Mouse (Mus musculus) intestine, embryonic 14.5 days (tissue): ENCODE measurements around the gene Il34. TPM values are rescaled to one million over a fixed set of nuclear protein-coding genes. Genes with fewer than 3 reads are reported as not detected.
"Not testable (repeated sequence)": the region's sequence is repeated elsewhere in the genome, so short reads cannot be mapped to it uniquely, and the experiment has no call there.

Experiments used
- ATAC-seq: fragments of 200-750 bp; cut with Nextera tagmentation; replicated peaks from 2 replicates; pipeline ENCODE4 v1.8.0; 2017; ENCODE audit warnings: low read depth, moderate number of reproducible peaks, moderate TSS enrichment, moderate library complexity; ENCODE audit not compliant: low FRiP score, low TSS enrichment
- DNase-seq: peaks from one replicate; pipeline ENCODE4 v3.0.0-alpha.2; 2018; ENCODE audit warnings: low spot score
- H3K27ac ChIP-seq: fragments of 300-500 bp; sonication (generic); 2 replicates; pipeline ENCODE4 v1.5.1; 2014; ENCODE audit warnings: low read depth, mild to moderate bottlenecking, control low read depth
- H3K27me3 ChIP-seq: fragments of 300-500 bp; sonication (generic); replicated peaks from 2 replicates; pipeline ENCODE4 v1.6.1; 2014; ENCODE audit warnings: low read length, control low read depth; ENCODE audit not compliant: control insufficient read depth, insufficient read depth
- H3K36me3 ChIP-seq: fragments of 300-500 bp; sonication (generic); 2 replicates; pipeline ENCODE4 v1.6.1; 2014; ENCODE audit warnings: low read length, control low read depth; ENCODE audit not compliant: control insufficient read depth, insufficient read depth
- H3K4me1 ChIP-seq: fragments of 300-500 bp; sonication (generic); replicated peaks from 2 replicates; pipeline ENCODE4 v1.6.1; 2014; ENCODE audit warnings: low read length, control low read depth, mixed read lengths; ENCODE audit not compliant: control insufficient read depth, insufficient read depth
- H3K4me2 ChIP-seq: fragments of 300-500 bp; sonication (generic); 2 replicates; pipeline ENCODE4 v1.6.1; 2014; ENCODE audit warnings: low read length
- H3K4me3 ChIP-seq: fragments of 300-500 bp; sonication (generic); 2 replicates; pipeline ENCODE4 v1.5.1; 2014; ENCODE audit warnings: low read depth, low read length, control low read depth, mixed read lengths
- H3K9ac ChIP-seq: fragments of 300-500 bp; sonication (generic); 2 replicates; pipeline ENCODE4 v1.6.1; 2014; ENCODE audit warnings: mild to moderate bottlenecking, low read length
- H3K9me3 ChIP-seq: fragments of 300-500 bp; sonication (generic); 2 replicates; pipeline ENCODE4 v1.6.1; 2016; ENCODE audit warnings: low read length, control low read depth; ENCODE audit not compliant: control insufficient read depth
- WGBS: fragments of 180-500 bp; shearing (Covaris S2); extraction: QIAGEN DNeasy Blood & Tissue Kit; methylation state at CpG from one replicate; pipeline ENCODE4 v1.1.7; 2014; 5-methylcytosine and 5-hydroxymethylcytosine counted together
- polyA plus RNA-seq: library from polyadenylated mRNA; unstranded; fragments of >200 nt; fragmentation: Nextera tagmentation; extraction: Ambion mirVana; gene quantifications from 2 replicates; pipeline ENCODE4 v1.2.1, GENCODE M21; 2014

The Il34 gene
- polyA plus RNA-seq, 1 experiment from 2014 or later = 1.5 TPM

DNA sequence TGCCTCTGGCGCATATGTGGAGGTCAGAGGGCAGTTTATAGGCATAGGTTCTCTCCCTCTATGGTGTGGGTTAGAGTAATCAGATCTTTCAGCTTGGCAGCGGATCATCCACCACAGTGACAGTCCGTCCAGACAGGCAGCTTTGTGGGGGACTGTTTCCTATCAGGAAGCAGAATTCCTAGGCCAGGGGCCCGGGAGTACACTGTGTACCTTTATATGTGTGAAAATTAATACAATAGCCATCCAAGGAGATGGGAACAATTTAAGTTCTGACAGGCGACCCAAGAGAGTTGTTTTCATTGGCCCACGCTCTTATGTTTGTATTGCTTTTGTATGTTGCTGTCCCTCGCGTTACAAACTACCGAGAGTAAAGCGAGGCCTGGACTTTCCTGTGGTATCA is 14.6 kb downstream of the Il34 start:
- Histone ChIP-seq H3K36me3 (no peaks in the 10 kb centered on the region), H3K4me3 (no peak overlapping the region), H3K4me1 (peaks cover 9% of the 10 kb centered on the region), H3K27ac (no peak overlapping the region), H3K9ac (no peak overlapping the region), H3K27me3 (no peaks in the 10 kb centered on the region), H3K9me3 (peaks cover 9% of the 10 kb centered on the region), H3K4me2 (no peak overlapping the region)
- ATAC-seq = no peak
- no peak for DNase-seq
- 75% methylated on average over 10 of the region's 10 CpGs for WGBS

DNA sequence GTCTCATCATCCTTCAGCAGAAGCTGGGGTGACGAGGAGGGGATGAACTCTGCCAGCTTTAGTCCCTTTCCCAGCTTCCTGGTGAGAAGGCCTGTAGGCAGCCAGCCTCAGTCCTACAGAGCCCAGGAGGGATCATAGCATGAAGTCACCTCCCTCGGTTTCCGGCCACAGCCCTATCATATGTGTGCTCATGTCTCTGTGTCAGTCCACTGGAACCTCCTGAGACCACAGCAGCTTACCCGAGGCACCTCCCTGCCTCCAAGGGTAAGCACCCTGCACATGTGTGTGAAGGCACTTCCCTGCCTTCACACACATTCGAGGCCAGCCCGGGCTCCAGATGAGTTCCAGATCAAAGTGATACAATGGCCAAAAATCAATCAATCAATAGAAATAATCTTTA is 15.5 kb downstream of the Il34 start:
- Histone ChIP-seq H3K4me3 (no peak overlapping the region), H3K9me3 (peaks cover 2% of the 10 kb centered on the region), H3K27me3 (no peaks in the 10 kb centered on the region), H3K4me1 (peaks cover 9% of the 10 kb centered on the region), H3K27ac (no peak overlapping the region), H3K4me2 (no peak overlapping the region), H3K9ac (no peak overlapping the region), H3K36me3 (no peaks in the 10 kb centered on the region)
- ATAC-seq (no peak), DNase-seq (no peak)
- 38% methylated on average over 6 of the region's 6 CpGs for WGBS

DNA sequence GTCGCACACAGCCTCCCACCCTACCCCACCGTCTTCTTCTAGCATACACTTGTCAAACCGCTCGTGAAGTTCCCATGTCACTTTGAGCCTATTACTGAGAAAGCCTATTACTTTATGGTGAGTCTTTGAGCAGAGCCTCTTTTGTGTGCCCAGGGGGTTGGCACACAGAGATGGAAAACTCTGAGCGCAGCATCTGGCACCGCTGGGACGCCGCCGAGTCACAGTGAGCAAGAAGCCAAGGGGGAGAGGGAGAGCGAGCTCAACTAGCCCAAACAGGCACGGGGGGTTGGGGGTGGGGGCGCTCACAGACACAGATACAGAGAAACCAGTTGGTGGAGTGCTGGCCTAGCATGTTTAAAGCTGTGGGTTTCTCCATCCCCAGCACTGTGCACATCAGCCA is 16.2 kb downstream of the Il34 start:
- 60% methylated on average over 12 of the region's 12 CpGs for WGBS
- Histone ChIP-seq H3K9me3 (no peaks in the 10 kb centered on the region), H3K4me3 (no peak overlapping the region), H3K36me3 (no peaks in the 10 kb centered on the region), H3K4me1 (peaks cover 9% of the 10 kb centered on the region), H3K9ac (no peak overlapping the region), H3K27ac (no peak overlapping the region), H3K27me3 (no peaks in the 10 kb centered on the region), H3K4me2 (no peak overlapping the region)
- ATAC-seq = no peak
- no peak for DNase-seq

DNA sequence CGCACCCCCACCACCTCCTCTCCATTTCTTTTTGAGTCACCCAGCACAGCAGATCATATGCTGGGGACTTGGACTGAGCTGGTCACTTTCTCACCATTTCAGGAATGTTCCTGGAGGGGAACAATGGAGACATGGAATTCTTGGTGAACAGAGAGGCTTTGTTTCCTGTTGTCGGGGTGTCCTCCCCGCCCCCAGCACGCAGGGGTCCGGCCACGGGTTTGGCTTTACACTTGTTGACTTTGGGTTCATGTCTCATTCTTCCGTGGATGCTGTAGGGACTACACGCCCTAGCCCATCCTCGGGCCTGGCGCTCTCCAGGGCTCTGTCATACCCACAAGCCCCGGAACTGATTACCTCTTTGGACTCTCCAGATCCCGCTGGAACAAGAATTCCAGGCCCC is 16.7 kb downstream of the Il34 start:
- H3K4me3 ChIP-seq = no peak overlapping the region
- no peaks in the 10 kb centered on the region for H3K9me3 ChIP-seq
- H3K27ac ChIP-seq = no peak overlapping the region
- no peaks in the 10 kb centered on the region for H3K27me3 ChIP-seq
- WGBS = 53% methylated on average over 12 of the region's 12 CpGs
- no peak overlapping the region for H3K9ac ChIP-seq
- DNase-seq = no peak
- no peak overlapping the region for H3K4me2 ChIP-seq
- peaks cover 9% of the 10 kb centered on the region for H3K4me1 ChIP-seq
- no peaks in the 10 kb centered on the region for H3K36me3 ChIP-seq
- no peak for ATAC-seq

DNA sequence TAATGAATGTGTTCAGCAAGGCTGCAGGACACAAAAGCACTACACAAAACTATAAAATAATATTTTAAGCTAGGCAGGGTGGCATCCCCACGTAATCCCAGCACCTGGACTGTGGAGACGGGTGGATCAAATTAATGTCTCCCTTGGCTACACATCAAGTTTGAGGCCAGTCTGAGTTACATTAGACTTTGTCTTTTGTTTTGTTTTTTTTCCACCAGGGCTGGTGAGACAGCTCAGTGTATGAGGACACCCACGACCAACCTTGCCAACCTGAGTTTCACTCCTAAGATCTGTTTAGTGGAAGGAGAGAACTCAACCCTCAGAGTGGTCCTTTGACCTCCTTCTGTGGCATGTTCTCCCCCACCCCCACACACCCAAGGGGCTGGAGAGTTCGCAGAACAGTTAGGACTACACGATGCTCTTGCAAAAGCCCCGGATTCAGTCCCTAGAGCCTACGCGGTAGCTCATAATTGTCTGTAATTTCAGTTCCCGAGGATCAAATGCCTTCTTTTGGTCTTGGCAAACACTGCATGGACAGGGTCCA is 18.2 kb downstream of the Il34 start:
- ATAC-seq (no peak), DNase-seq (no peak)
- no peaks in the 10 kb centered on the region for H3K27me3 ChIP-seq
- no peak overlapping the region for H3K4me3 ChIP-seq
- no peak overlapping the region for H3K4me2 ChIP-seq
- no peak overlapping the region for H3K27ac ChIP-seq
- no peaks in the 10 kb centered on the region for H3K36me3 ChIP-seq
- H3K4me1 ChIP-seq = peaks cover 1% of the 10 kb centered on the region
- WGBS = 78% methylated on average over 9 of the region's 9 CpGs
- no peak overlapping the region for H3K9ac ChIP-seq
- H3K9me3 ChIP-seq = no peaks in the 10 kb centered on the region

DNA sequence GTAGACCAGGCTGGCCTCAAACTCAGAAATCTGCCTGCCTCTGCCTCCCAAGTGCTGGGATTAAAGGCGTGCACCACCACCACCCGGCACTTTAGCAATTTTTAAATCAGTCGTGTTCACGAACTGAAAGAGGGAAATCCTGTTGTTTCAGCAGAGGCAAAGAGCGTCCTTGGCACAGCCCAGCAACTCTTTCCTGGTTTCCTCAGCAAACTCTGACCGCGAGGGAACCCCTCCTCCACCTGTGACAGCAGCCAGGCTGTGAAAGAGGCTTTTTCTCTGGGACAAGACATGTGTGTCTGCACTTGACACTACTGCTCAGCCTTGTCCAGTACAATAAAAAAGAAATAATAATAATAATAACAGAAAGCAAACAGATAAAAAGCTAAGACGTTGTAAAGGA is 18.8 kb downstream of the Il34 start:
- Histone ChIP-seq H3K27ac (no peak overlapping the region), H3K4me1 (no peaks in the 10 kb centered on the region), H3K9ac (no peak overlapping the region), H3K36me3 (no peaks in the 10 kb centered on the region), H3K27me3 (no peaks in the 10 kb centered on the region), H3K4me2 (no peak overlapping the region), H3K9me3 (no peaks in the 10 kb centered on the region), H3K4me3 (no peak overlapping the region)
- WGBS = 78% methylated on average over 8 of the region's 8 CpGs
- ATAC-seq (no peak), DNase-seq (no peak)

DNA sequence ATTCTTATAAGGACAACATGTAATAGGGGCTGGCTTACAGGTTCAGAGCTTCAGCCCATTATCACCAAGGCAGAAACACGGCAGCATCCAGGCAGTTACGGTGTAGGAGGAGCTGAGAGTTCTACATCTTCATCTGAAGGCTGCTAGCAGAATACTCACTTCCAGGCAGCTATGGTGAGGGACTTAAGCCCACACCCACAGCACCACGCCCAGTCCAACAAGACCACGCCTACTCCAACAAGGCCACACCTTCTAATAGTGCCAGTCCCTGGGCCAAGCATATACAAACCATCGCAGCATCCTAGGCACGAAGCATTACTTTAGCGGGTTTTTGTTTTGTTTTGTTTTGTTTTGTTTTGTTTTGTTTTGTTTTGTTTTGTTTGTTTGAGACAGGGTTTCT is 19.2 kb downstream of the Il34 start:
- H3K4me2 ChIP-seq, H3K4me3 ChIP-seq, H3K36me3 ChIP-seq, H3K27ac ChIP-seq, ATAC-seq, H3K4me1 ChIP-seq, H3K9me3 ChIP-seq, DNase-seq, H3K9ac ChIP-seq, H3K27me3 ChIP-seq: not testable (repeated sequence)
- 77% methylated on average over 7 of the region's 7 CpGs for WGBS

DNA sequence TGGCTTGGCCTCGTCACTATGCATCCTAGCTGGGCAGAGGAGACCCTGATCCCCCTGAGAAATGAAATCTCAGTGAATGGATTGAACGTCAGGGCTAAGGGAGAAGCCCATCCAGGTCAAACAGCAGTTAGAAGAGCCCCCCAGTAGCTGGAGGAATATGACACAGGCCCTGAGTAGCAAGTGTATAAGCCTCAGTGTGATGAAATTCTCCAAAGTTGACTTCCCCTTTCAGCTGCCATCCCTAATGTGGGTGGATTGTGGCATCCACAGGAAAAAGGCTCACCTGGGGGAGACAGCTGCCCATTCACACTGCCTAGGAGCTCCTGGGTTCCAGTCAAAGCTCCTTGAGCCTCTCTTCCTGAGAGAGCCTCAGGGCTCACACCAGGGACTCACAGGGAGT is 20.4 kb downstream of the Il34 start:
- H3K9ac ChIP-seq = no peak overlapping the region
- no peak for ATAC-seq

DNA sequence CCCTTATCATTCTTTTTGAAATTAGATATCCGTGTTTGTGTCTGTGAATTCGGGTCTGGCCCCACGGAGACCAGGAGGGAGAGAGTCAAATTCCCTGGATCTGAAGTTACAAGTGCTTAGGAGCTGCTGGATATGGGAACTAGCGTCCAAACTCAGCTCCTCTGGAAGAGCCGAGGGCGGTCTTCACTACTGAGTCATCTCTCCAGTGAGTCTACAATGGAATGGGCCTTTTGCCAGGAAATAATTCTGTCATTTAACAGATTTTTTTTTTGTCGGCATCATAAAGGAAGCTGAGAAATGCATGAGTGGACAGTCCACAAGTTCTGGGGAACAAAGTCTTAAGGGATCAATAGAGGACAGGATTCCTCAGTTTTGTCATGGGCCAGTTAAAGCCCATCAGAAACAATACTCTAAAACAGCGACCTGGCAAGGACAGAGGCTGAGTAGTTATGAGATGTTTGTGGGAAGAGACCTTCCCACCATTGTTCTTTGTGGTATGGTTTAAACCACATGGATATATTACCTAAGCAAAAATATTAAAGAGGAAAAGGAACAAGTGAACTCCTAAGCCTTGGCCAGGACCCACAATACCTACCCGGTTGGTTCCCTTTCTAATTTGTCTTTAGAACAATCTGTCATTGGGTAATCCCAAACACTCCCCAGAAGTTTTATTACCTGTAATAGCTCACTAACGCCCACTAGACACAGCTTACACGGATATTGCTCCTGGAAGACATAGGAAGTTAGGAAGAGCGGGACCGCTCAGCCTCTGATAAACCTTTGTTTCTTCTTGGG is 25.6 kb downstream of the Il34 start:
- Histone ChIP-seq H3K36me3 (no peaks in the 10 kb centered on the region), H3K27me3 (no peaks in the 10 kb centered on the region), H3K27ac (no peak overlapping the region), H3K4me1 (no peaks in the 10 kb centered on the region), H3K4me2 (no peak overlapping the region), H3K9me3 (no peaks in the 10 kb centered on the region), H3K9ac (no peak overlapping the region), H3K4me3 (no peak overlapping the region)
- 73% methylated on average over 13 of the region's 13 CpGs for WGBS
- DNase-seq (no peak), ATAC-seq (no peak)

More for the DNA sequence above, 20.4 kb downstream of the Il34 start:
- H3K27me3 ChIP-seq = no peaks in the 10 kb centered on the region
- H3K9me3 ChIP-seq = no peaks in the 10 kb centered on the region
- no peak overlapping the region for H3K27ac ChIP-seq
- H3K4me1 ChIP-seq = no peaks in the 10 kb centered on the region
- no peaks in the 10 kb centered on the region for H3K36me3 ChIP-seq
- no peak overlapping the region for H3K4me2 ChIP-seq
- no peak for DNase-seq
- 74% methylated on average over 2 of the region's 2 CpGs for WGBS
- H3K4me3 ChIP-seq = no peak overlapping the region
